Mouse (Mus musculus): Measurements from ENCODE around the gene Irak2. TPM values are rescaled to one million over a fixed set of nuclear protein-coding genes. Genes with fewer than 3 reads are reported as not detected.

Gene Irak2
- polyA plus RNA-seq, 1 experiment, result 45.9 TPM

GRCm38 (mm10) chr6:113728181-113728580, 89.9 kb downstream of the Irak2 start:
- Histone ChIP-seq H3K4me3 (ENCODE audit: insufficient read depth, poor library complexity, severe bottlenecking) (no peak overlapping the region), H3K27me3 (ENCODE audit: control insufficient read depth, insufficient read depth, insufficient read length) (no peaks in the 10 kb centered on the region), H3K79me3 (ENCODE audit: low read depth) (no peaks in the 10 kb centered on the region), H3ac (ENCODE audit: control insufficient read depth, insufficient read length, low read depth) (no peak overlapping the region), H3K79me2 (ENCODE audit: control insufficient read depth, insufficient read depth) (peaks cover 17% of the 10 kb centered on the region), H3K36me3 (ENCODE audit: control insufficient read depth, insufficient read depth) (peaks cover 84% of the 10 kb centered on the region)
- TF ChIP-seq CTCF (IDR thresholded peaks at IDR 0.05; ENCODE audit: control insufficient read depth, insufficient read depth, insufficient read length) (no peak), CEBPB (IDR thresholded peaks at IDR 0.05; ENCODE audit: low read depth) (no peak), MYOD1 (IDR thresholded peaks at IDR 0.05; ENCODE audit: control insufficient read depth, insufficient read length, low read depth) (no peak), MYOG (IDR thresholded peaks at IDR 0.05; ENCODE audit: control insufficient read depth, extremely low read depth, insufficient read length) (no peak), FOSL1 (IDR thresholded peaks at IDR 0.05; ENCODE audit: insufficient read depth, low read length, poor library complexity, severe bottlenecking) (no peak), MAX (IDR thresholded peaks at IDR 0.05) (no peak), USF1 (IDR thresholded peaks at IDR 0.05; ENCODE audit: low read depth) (no peak)

DNA sequence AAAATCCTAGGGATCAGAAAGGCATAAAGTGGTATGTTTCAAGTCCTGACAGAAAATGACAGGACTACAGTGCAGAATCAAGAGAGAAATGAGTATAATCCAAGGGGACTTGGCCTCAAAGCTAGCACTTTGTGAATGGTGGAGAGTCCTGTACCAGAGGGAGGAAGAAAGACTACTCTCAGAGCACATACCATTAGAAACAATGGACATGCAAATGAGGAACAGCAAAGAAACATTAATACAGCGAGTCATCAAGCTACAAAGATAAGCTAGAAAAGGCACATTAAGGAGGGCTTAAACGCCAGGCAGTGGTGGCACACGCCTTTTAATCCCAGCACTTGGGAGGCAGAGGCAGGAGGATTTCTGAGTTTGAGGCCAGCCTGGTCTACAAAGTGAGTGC, 93.0 kb downstream of the Irak2 start:
- Histone ChIP-seq H3K4me3 (ENCODE audit: insufficient read depth, poor library complexity, severe bottlenecking) (no peak overlapping the region), H3ac (ENCODE audit: control insufficient read depth, insufficient read length, low read depth) (no peak overlapping the region), H3K27me3 (ENCODE audit: control insufficient read depth, insufficient read depth, insufficient read length) (no peaks in the 10 kb centered on the region), H3K79me2 (ENCODE audit: control insufficient read depth, insufficient read depth) (peaks cover 26% of the 10 kb centered on the region), H3K36me3 (ENCODE audit: control insufficient read depth, insufficient read depth) (peaks cover 95% of the 10 kb centered on the region), H3K79me3 (ENCODE audit: low read depth) (peaks cover 2% of the 10 kb centered on the region)
- TF ChIP-seq MYOG (IDR thresholded peaks at IDR 0.05; ENCODE audit: control insufficient read depth, extremely low read depth, insufficient read length) (no peak), FOSL1 (IDR thresholded peaks at IDR 0.05; ENCODE audit: insufficient read depth, low read length, poor library complexity, severe bottlenecking) (no peak), MYOD1 (IDR thresholded peaks at IDR 0.05; ENCODE audit: control insufficient read depth, insufficient read length, low read depth) (no peak), CEBPB (IDR thresholded peaks at IDR 0.05; ENCODE audit: low read depth) (no peak), MAX (IDR thresholded peaks at IDR 0.05) (no peak), CTCF (IDR thresholded peaks at IDR 0.05; ENCODE audit: control insufficient read depth, insufficient read depth, insufficient read length) (no peak), USF1 (IDR thresholded peaks at IDR 0.05; ENCODE audit: low read depth) (no peak)

DNA sequence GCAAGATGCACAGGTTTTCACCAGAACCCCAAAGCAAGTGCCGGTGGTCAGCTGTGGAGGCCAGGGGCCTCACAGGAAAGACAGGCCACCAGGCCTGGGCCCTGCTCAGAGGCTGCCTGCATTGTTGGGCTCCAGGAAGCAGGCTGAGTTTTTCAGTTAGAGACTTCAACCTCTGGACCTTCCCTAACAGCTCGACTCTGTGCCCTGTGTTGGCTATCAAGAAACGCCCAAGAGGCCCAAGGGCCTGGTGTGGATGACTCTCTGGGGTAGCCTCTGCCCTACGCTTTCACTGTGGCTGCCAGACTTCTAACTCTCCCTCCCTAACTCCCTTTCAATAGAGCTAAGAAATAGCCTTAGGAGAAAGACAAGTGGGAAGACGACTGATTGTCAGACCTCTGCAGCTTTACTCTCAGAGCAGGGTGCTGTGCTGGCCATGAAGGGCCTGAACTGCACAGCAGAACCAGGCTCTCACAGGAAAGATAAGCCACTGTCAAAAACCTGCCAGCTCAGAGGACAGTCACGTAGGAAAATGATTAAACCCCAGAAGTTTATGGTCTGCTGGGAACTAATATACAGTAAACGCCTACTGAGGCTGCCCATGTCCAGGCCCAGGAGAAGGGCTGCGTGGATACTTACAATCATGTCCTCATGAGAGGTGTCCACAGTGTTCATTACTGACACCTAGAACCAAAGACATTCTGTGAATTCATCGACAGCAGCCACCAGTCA, 99.2 kb downstream of the Irak2 start:
- no peak overlapping the region for H3ac ChIP-seq (ENCODE audit: control insufficient read depth, insufficient read length, low read depth)
- no peak for TF ChIP-seq MYOD1 (IDR thresholded peaks at IDR 0.05; ENCODE audit: control insufficient read depth, insufficient read length, low read depth)
- TF ChIP-seq CEBPB (IDR thresholded peaks at IDR 0.05; ENCODE audit: low read depth), result no peak
- no peak for TF ChIP-seq FOSL1 (IDR thresholded peaks at IDR 0.05; ENCODE audit: insufficient read depth, low read length, poor library complexity, severe bottlenecking)
- no peak for TF ChIP-seq USF1 (IDR thresholded peaks at IDR 0.05; ENCODE audit: low read depth)
- TF ChIP-seq CTCF (IDR thresholded peaks at IDR 0.05; ENCODE audit: control insufficient read depth, insufficient read depth, insufficient read length), result no peak
- TF ChIP-seq MYOG (IDR thresholded peaks at IDR 0.05; ENCODE audit: control insufficient read depth, extremely low read depth, insufficient read length), result no peak
- no peak for TF ChIP-seq MAX (IDR thresholded peaks at IDR 0.05)
- H3K36me3 ChIP-seq (ENCODE audit: control insufficient read depth, insufficient read depth), result peaks cover 61% of the 10 kb centered on the region
- peaks cover 32% of the 10 kb centered on the region for H3K79me3 ChIP-seq (ENCODE audit: low read depth)
- H3K79me2 ChIP-seq (ENCODE audit: control insufficient read depth, insufficient read depth), result peaks cover 54% of the 10 kb centered on the region
- no peak overlapping the region for H3K4me3 ChIP-seq (ENCODE audit: insufficient read depth, poor library complexity, severe bottlenecking)
- H3K27me3 ChIP-seq (ENCODE audit: control insufficient read depth, insufficient read depth, insufficient read length), result no peaks in the 10 kb centered on the region

DNA sequence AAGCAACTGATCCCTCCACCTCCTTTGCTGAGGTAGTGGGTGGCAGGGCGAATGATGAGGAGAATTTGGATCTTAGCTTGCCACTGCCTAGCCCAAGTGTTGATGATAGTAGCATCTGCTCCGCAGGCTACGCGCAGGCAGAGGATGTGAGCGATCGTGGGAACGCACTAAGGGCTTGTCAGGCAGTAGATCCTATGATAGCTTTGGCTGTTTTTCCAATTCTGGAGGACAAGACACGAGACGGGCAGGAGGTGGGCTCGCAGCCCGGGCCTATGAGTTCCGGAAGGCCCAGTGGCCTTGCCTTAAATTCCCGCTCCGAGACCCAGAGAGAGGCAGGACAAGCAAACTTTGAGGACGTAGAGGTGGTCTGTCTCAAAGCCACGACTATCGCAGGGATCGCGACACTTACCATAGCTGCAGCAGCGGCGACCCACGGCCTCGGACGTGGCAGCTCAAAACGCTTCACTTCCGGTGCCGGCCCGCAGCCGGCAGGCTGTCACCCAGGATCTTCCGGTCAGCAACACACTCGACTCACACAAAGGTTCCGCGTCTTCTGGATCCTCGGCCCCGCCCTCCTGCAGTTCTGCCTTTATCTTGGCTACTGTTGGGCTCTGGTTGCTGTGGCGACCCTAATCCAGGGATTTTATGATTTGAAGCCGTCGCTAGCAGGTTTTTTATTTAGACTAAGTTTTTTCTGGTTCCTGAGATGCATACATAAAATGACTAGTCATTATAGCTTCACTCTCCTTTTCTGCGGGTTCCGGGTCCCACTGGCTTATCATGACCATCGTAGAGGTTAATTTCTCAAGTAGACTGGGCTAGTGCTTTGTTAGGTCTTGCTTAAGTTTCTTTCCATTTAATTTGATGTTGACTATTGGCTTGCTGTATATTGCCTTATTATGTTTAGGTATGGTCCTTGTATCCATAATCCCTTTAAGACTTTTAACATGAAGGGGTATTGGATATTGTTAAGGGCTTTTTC, 102.3 kb downstream of the Irak2 start, which contains the start of gene Sec13:
Gene Sec13, minus strand, starts transcription at position 508 of the 982 bp plus-strand sequence.
- TF ChIP-seq MAX (IDR thresholded peaks at IDR 0.05) (peak; percentile 65), USF1 (IDR thresholded peaks at IDR 0.05; ENCODE audit: low read depth) (no peak)
- peak within 1 kb of the TSS; percentile 97 for H3K4me3 ChIP-seq (ENCODE audit: insufficient read depth, poor library complexity, severe bottlenecking)
- H3K27me3 ChIP-seq (ENCODE audit: control insufficient read depth, insufficient read depth, insufficient read length), result peaks cover 23% of the 10 kb centered on the region
- H3K79me3 ChIP-seq (ENCODE audit: low read depth), result peaks cover 30% of the 10 kb centered on the region
- peak within 1 kb of the TSS; percentile 80 for H3ac ChIP-seq (ENCODE audit: control insufficient read depth, insufficient read length, low read depth)
- H3K36me3 ChIP-seq (ENCODE audit: control insufficient read depth, insufficient read depth), result peaks cover 30% of the 10 kb centered on the region
- H3K79me2 ChIP-seq (ENCODE audit: control insufficient read depth, insufficient read depth), result peaks cover 50% of the 10 kb centered on the region

DNA sequence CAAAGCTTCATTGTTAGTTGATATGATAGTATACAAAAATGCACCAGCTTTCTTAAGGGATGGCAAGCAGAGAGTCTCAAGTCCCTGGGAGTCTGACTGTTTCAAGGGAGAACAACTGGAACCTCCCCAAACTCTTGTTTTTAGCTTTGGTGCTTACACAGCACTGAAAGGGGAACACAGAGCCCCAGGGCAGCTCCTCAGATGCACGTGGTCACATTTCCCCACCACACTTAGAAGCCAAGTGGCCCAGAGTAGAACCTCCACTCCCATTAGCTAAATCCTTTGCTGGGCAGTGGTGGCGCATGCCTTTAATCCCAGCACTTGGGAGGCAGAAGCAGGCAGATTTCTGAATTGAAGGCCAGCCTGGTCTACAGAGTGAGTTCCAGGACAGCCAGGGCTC, 103.2 kb downstream of the Irak2 start:
- H3K79me2 ChIP-seq (ENCODE audit: control insufficient read depth, insufficient read depth), result peaks cover 41% of the 10 kb centered on the region
- peaks cover 30% of the 10 kb centered on the region for H3K79me3 ChIP-seq (ENCODE audit: low read depth)
- H3K36me3 ChIP-seq (ENCODE audit: control insufficient read depth, insufficient read depth), result peaks cover 23% of the 10 kb centered on the region
- TF ChIP-seq MYOD1 (IDR thresholded peaks at IDR 0.05; ENCODE audit: control insufficient read depth, insufficient read length, low read depth), result no peak
- TF ChIP-seq CEBPB (IDR thresholded peaks at IDR 0.05; ENCODE audit: low read depth), result no peak
- peaks cover 32% of the 10 kb centered on the region for H3K27me3 ChIP-seq (ENCODE audit: control insufficient read depth, insufficient read depth, insufficient read length)
- H3K4me3 ChIP-seq (ENCODE audit: insufficient read depth, poor library complexity, severe bottlenecking), result no peak overlapping the region
- no peak overlapping the region for H3ac ChIP-seq (ENCODE audit: control insufficient read depth, insufficient read length, low read depth)

Measured in C2C12 (cell line).